Mouse (Mus musculus) olfactory bulb, adult 2 months (tissue): ENCODE measurements around the gene Mvd.

Experiments
- CTCF ChIP-seq: fragments of 200-500 bp; IDR thresholded peaks from 2 replicates; pipeline ENCODE4 v1.5.1; 2012; ENCODE audit warnings: low read depth, mild to moderate bottlenecking, low read length, moderate library complexity; ENCODE audit not compliant: insufficient read depth
- POLR2A ChIP-seq: fragments of 200-500 bp; IDR thresholded peaks from 2 replicates; pipeline ENCODE4 v1.6.1; 2012; ENCODE audit warnings: mild to moderate bottlenecking, low read depth, low read length, moderate library complexity; ENCODE audit not compliant: insufficient read depth

DNA sequence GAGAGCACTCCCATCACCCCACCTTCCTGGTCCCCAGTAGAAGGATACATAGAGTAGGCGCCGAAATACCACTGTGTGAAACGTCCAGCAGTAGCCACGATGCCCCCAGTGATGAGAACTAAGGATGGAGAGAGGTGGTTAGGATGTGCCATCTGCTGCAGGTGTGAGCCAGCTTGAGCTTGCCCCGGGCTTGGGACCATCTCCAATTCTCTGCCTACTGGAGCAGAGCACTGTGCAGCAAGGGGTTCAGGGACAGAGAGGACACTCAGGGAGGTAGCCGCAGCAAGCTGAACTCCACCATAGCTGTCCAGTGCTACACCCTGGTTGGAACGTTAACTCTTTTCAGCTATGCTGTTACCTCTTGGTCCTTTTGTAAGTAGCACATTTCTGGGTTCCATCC, 15.6 kb downstream of the Mvd start:
- TF ChIP-seq CTCF (no peak), POLR2A (no peak)
